Mouse (Mus musculus) olfactory bulb, adult 2 months (tissue): ENCODE results near the gene Arpp21. TPM values are rescaled to one million over a fixed set of nuclear protein-coding genes. Genes with fewer than 3 reads are reported as not detected.

ENCODE experiments used
- H3K27ac ChIP-seq: fragments of 200-500 bp; 2 replicates; pipeline ENCODE4 v1.5.1; 2012; ENCODE audit warnings: low read depth, low read length; ENCODE audit not compliant: insufficient read depth
- H3K4me1 ChIP-seq: fragments of 200-500 bp; 2 replicates; pipeline ENCODE4 v1.6.1; 2012; ENCODE audit warnings: low read length; ENCODE audit not compliant: control insufficient read depth, insufficient read depth
- H3K4me3 ChIP-seq: fragments of 200-500 bp; 2 replicates; pipeline ENCODE4 v1.5.1; 2012; ENCODE audit warnings: mild to moderate bottlenecking, low read depth, low read length, moderate library complexity; ENCODE audit not compliant: insufficient read depth
- CTCF ChIP-seq: fragments of 200-500 bp; IDR thresholded peaks from 2 replicates; pipeline ENCODE4 v1.5.1; 2012; ENCODE audit warnings: low read depth, mild to moderate bottlenecking, low read length, moderate library complexity; ENCODE audit not compliant: insufficient read depth
- POLR2A ChIP-seq: fragments of 200-500 bp; IDR thresholded peaks from 2 replicates; pipeline ENCODE4 v1.6.1; 2012; ENCODE audit warnings: mild to moderate bottlenecking, low read depth, low read length, moderate library complexity; ENCODE audit not compliant: insufficient read depth
- WGBS: fragments of 180-500 bp; shearing (Covaris S2); methylation state at CpG from one replicate; pipeline ENCODE4 v1.1.7; 2018; 5-methylcytosine and 5-hydroxymethylcytosine counted together
- polyA plus RNA-seq: library from polyadenylated mRNA; stranded (reverse); fragments of >200 nt; gene quantifications from 2 replicates; pipeline ENCODE4 v1.2.4, GENCODE M21; 2012; ENCODE audit warnings: low replicate concordance; ENCODE audit not compliant: missing spikeins, insufficient read depth, insufficient read length

The Arpp21 gene
- polyA plus RNA-seq, 1 experiment: 639 TPM

DNA sequence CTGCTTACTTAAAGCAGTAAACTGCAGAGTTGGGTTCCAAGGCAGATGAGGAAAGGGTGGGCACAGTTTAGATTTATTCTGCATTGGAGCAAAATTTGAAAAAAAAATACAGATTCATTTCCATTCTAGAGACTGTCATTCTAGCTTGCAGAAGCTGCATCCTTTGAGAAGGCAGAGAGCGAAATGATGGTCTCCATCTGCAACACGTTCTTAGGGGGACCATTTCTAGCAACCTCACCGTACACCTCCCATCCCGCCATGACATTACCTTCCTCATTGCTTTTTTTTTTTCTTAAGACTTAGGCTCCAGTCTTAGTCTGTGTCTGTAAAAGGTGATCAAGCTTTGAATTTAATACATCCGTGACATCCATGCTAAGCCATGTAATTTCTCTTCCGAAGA is 2.4 kb downstream of the Arpp21 start:
- TF ChIP-seq POLR2A (no peak), CTCF (no peak)
- peak overlapping the region; percentile 98 for H3K27ac ChIP-seq
- 25% methylated on average over 6 of the region's 6 CpGs for WGBS
- no peaks in the 10 kb centered on the region; the same call in 1 of the 2 replicates for H3K4me1 ChIP-seq
- H3K4me3 ChIP-seq: peak overlapping the region; percentile 49

DNA sequence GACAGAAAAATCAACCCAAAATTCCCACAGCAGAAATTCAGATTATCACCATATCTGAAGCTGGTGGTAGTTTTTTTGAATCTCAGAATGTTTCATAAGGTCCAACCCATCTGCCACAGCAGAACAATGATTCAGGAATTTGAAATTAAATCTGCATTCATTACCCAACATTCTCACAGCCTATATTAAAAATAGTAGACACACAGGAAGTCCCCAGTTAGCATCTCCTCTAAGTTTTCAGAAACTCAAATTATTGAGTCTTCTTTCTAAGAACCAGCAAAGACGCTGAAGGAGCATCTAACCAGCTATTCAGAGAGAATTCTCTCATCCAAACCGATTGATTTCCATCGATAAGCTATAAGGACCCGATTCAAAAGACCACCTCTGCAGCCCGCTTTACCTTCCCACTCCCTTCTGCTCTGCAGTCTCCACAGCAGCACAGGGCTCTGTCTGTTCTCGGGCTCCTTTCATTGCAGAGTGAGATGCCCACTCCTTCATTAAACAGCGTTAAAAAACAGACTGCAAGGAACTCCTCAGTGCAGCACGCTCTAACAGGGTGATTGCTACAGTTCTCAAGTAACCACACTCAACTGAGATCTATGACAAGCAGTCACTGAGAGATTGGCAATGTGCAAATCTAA is 3.7 kb downstream of the Arpp21 start:
- no peak for TF ChIP-seq CTCF
- TF ChIP-seq POLR2A: no peak
- Histone ChIP-seq H3K4me3 (peak overlapping the region; percentile 73), H3K4me1 (no peaks in the 10 kb centered on the region; the same call in 1 of the 2 replicates), H3K27ac (peak overlapping the region; percentile 99)
- 30% methylated on average over 8 of the region's 8 CpGs for WGBS

DNA sequence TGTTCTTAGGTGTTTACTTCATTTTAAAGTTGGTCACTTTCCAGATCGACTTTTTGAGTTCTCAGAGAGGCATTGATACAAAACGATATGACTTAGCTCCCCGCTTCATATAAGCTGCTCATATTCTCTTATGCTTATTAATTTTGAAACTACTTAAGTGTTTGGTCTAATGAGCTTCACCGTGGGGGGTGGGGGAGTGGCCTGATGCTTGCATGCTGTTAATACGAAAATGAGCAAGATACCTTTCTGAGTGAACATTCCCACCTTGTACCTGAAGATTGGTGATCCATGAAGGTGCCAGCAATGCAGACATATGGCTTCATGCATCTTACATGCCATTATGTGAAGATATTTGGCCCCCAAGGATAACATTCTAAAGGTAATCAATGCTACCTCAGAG is 4.4 kb downstream of the Arpp21 start:
- TF ChIP-seq POLR2A: no peak
- TF ChIP-seq CTCF: no peak
- 36% methylated on average over 5 of the region's 5 CpGs for WGBS
- H3K4me1 ChIP-seq: no peaks in the 10 kb centered on the region
- peak overlapping the region; percentile 99 for H3K27ac ChIP-seq
- no peak overlapping the region for H3K4me3 ChIP-seq

DNA sequence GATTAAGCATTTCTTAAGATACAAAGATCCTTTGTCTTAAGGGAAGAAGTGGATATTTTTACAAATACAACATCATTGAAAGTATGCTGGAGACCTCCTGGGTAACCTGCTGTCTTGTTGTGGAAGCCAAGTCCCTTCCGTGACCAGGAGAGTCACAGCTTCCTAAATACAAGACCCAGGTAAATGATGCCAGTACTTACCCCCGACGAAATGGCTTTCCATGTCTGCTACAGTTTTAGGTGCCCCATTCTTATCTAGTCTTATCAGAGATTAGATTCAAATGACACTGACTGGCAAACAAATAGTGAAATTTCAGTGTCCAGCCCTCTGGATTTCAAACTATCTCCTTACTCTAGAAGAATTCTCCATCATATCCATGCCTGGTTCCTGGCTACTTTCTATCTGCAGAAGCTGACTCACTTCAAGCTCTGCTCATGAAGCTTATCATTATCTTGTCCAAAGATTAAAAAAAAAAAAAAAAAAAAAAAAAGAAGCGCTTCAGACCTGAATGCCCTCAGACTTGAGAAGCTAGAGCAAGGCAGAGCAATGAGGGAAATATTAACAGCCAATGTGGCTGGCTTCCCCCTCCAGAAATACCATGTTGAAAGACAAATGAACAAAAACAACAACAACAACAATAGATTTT is 4.9 kb downstream of the Arpp21 start:
- 28% methylated on average over 4 of the region's 4 CpGs for WGBS
- Histone ChIP-seq H3K4me1 (no peaks in the 10 kb centered on the region), H3K4me3 (peak overlapping the region; percentile 38), H3K27ac (peak overlapping the region; percentile 99)
- no peak for TF ChIP-seq CTCF
- no peak for TF ChIP-seq POLR2A

DNA sequence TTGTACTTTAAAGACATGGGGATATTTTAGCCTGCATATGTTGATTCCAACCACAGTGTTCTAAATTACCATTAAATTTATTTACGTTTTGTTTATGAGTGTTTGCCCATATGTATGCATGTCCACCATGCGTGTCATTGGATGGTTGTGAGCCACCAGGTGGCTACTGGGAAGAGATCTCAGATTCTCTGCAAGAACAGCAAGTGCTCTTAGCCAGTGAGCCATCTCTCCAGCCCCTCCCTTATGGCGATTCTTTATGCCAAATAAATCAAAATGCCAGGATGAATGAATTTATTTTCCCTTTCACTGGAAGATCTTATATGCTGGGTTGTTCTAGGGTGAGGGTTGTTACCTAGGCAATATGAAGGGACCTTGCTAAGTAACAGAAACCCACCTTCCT is 7.3 kb downstream of the Arpp21 start:
- peak overlapping the region; percentile 66; the same call in 1 of the 2 replicates for H3K27ac ChIP-seq
- 39% methylated on average over 3 of the region's 3 CpGs for WGBS
- no peak overlapping the region for H3K4me3 ChIP-seq
- TF ChIP-seq POLR2A (no peak), CTCF (no peak)
- peaks cover 6% of the 10 kb centered on the region for H3K4me1 ChIP-seq

DNA sequence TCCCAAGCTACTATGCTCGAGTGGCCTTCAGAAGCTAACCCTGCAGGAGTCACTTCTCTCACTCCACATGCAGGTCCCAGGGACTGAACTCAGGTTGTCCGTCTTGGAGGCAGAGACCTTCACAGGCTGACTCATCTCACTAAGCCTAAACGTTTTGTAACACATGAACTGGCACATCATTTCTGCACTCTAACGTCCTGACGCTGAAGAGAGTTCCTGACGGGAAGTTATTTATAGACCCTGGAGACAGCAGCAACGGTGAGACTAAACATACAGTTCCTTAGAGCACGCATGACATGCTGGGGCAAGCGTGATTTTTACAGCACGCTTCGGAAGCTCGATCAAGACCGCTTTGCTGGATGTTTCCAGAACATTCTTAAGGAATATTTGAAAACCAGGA is 8.6 kb downstream of the Arpp21 start:
- TF ChIP-seq POLR2A: no peak
- TF ChIP-seq CTCF: no peak
- H3K4me3 ChIP-seq: peak overlapping the region; percentile 24
- H3K4me1 ChIP-seq: peaks cover 8% of the 10 kb centered on the region
- WGBS: 36% methylated on average over 13 of the region's 13 CpGs
- peak overlapping the region; percentile 29 for H3K27ac ChIP-seq

DNA sequence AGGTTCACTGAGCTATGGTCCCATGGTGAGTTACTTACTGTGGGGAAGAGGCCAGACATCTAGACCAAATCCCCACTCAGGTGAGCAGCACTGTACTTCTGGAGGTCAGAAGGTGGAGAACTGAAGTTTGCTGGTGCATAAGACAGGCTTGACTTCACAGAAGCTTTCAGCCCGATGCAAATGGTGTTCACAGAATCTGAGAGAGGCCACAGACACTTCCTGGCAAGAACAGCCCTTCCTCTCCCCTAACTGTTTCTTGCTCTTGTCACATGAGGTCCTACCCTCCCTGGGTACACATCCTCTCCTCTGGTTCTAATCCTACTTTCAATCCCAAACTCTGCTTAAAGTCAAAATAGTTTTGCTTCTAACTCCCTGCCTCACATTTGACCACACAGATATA is 9.2 kb downstream of the Arpp21 start:
- no peak overlapping the region for H3K27ac ChIP-seq
- no peak for TF ChIP-seq CTCF
- TF ChIP-seq POLR2A: no peak
- WGBS: 19% methylated on average over 1 of the region's 1 CpGs
- H3K4me3 ChIP-seq: no peak overlapping the region
- peaks cover 10% of the 10 kb centered on the region for H3K4me1 ChIP-seq

DNA sequence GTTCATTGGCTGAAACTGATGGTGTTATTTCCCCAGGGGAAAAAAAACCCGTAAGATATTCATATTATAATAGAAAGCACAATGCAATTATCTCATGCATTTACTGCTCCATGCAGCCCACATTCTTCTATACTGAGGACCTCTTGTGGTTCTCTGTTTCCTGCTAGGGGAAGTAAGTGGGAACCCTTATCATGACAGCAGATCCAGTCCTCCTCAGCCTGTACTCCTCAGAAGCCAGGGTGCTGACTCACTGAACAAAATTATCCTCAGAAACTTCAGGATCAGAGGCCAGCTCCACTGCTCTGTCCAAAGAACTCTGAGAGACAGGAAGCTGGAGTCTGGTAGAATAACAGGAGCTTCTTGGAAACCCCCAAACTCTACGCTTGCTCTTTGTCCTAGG is 10.7 kb downstream of the Arpp21 start:
- Histone ChIP-seq H3K4me1 (peaks cover 12% of the 10 kb centered on the region), H3K4me3 (no peak overlapping the region), H3K27ac (no peak overlapping the region)
- WGBS: 36% methylated on average over 2 of the region's 2 CpGs
- TF ChIP-seq POLR2A (no peak), CTCF (no peak)

DNA sequence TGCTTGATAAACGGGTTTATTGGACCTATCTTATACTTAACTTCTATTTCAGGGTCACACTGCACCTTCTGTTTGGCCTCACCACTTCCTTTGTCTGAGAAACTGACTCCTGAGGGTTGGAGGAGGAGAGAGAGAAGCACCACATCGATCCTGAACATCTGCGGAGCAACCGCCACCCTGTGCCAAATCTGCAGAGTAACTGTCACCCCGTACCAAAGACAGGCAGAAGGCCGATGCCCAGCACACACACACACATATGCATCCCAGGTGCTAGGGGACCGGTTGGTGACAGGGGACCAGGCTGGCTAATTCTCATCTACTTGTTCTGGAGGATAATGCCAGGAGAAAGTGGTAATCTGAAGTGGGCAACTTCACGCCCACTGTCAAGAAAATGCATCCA is 16.4 kb downstream of the Arpp21 start:
- no peak overlapping the region for H3K4me3 ChIP-seq
- peaks cover 27% of the 10 kb centered on the region for H3K4me1 ChIP-seq
- peak overlapping the region; percentile 92 for H3K27ac ChIP-seq
- 45% methylated on average over 8 of the region's 8 CpGs for whole genome bisulfite sequencing
- no peak for TF ChIP-seq CTCF
- TF ChIP-seq POLR2A: no peak

DNA sequence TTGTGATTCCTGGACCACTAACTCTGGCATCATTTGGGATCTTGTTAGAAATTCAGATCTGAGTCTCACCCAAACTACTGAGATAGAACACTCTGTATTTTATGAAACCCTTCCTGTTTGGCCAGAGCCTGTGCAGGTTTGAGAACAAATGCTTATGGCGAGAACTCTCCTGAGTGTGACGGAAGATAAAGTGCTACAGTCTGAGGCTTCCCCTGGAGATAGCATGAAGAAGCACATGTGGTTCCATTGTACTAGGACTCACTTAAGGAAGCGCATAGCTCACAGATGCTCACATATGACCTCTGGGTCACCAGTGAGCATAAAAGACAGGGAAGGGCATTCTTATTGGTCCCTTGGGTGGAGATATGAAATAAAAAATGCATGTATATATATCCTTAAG is 17.5 kb downstream of the Arpp21 start:
- H3K27ac ChIP-seq: no peak overlapping the region
- 51% methylated on average over 3 of the region's 3 CpGs for WGBS

More for the DNA sequence above, 17.5 kb downstream of the Arpp21 start:
- TF ChIP-seq POLR2A: no peak
- TF ChIP-seq CTCF: no peak
- Histone ChIP-seq H3K4me1 (peaks cover 25% of the 10 kb centered on the region), H3K4me3 (no peak overlapping the region)
